Mouse (Mus musculus) olfactory bulb, adult 2 months (tissue): ENCODE data around the gene Dnmbp. TPM values are rescaled to one million over a fixed set of nuclear protein-coding genes. Genes with fewer than 3 reads are reported as not detected.

ENCODE experiments used
- H3K27ac ChIP-seq: fragments of 200-500 bp; 2 replicates; pipeline ENCODE4 v1.5.1; 2012; ENCODE audit warnings: low read depth, low read length; ENCODE audit not compliant: insufficient read depth
- H3K4me1 ChIP-seq: fragments of 200-500 bp; 2 replicates; pipeline ENCODE4 v1.6.1; 2012; ENCODE audit warnings: low read length; ENCODE audit not compliant: control insufficient read depth, insufficient read depth
- H3K4me3 ChIP-seq: fragments of 200-500 bp; 2 replicates; pipeline ENCODE4 v1.5.1; 2012; ENCODE audit warnings: mild to moderate bottlenecking, low read depth, low read length, moderate library complexity; ENCODE audit not compliant: insufficient read depth
- CTCF ChIP-seq: fragments of 200-500 bp; IDR thresholded peaks from 2 replicates; pipeline ENCODE4 v1.5.1; 2012; ENCODE audit warnings: low read depth, mild to moderate bottlenecking, low read length, moderate library complexity; ENCODE audit not compliant: insufficient read depth
- POLR2A ChIP-seq: fragments of 200-500 bp; IDR thresholded peaks from 2 replicates; pipeline ENCODE4 v1.6.1; 2012; ENCODE audit warnings: mild to moderate bottlenecking, low read depth, low read length, moderate library complexity; ENCODE audit not compliant: insufficient read depth
- WGBS: fragments of 180-500 bp; shearing (Covaris S2); methylation state at CpG from one replicate; pipeline ENCODE4 v1.1.7; 2018; 5-methylcytosine and 5-hydroxymethylcytosine counted together
- polyA plus RNA-seq: library from polyadenylated mRNA; stranded (reverse); fragments of >200 nt; gene quantifications from 2 replicates; pipeline ENCODE4 v1.2.4, GENCODE M21; 2012; ENCODE audit warnings: low replicate concordance; ENCODE audit not compliant: missing spikeins, insufficient read depth, insufficient read length

The Dnmbp gene
- polyA plus RNA-seq, 1 experiment: not detected

- H3K27ac ChIP-seq: no peak overlapping the region
- no peak overlapping the region for H3K4me3 ChIP-seq
- no peaks in the 10 kb centered on the region for H3K4me1 ChIP-seq
- TF ChIP-seq POLR2A (no peak), CTCF (no peak)
- 91% methylated on average over 11 of the region's 11 CpGs for WGBS
These were observed 90.0 kb downstream of the Dnmbp start for GRCm38 (mm10) chr19:43850026-43850425.

DNA sequence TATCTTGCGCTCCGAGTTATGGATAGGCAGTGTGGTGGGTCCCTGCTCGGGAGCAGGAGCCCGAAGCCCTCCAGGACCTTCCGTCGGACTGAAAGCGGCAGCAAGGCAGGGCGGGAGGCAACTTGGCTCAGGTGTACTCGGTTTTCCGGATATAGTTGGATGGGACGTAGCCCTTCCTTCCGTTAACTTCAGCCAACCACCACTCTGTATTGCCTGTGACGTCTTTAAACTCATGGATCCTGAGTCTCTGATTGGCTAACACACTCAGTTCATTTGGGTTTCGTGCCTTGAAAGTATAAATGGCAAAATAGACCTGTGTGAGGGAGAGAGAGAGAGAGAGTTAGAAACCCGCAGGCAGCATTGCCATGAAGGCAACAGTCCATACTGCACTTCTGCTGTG, 92.0 kb downstream of the Dnmbp start:
- TF ChIP-seq CTCF: no peak
- TF ChIP-seq POLR2A: no peak
- H3K4me3 ChIP-seq: no peak overlapping the region

DNA sequence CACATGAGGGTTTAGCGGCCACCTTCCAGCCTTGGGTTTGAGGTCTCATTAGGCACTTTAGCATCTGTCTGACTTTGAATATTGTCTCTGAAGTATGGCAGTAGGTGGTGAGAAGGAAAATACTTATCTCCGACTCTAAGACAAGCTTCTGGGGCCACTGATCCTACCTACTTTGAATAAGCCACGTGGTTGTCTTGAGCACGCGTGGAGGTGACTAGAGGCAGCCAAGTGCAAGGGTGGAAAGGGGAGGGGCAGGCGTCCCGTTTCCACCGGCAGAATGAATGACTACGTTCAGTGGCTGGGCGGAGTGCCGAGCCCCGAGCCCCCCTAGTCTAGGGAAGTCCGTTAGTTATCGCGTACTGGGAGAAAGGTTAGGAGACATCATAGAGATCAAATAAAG, 92.9 kb downstream of the Dnmbp start:
- 88% methylated on average over 15 of the region's 15 CpGs for WGBS
- Histone ChIP-seq H3K4me1 (no peaks in the 10 kb centered on the region), H3K27ac (no peak overlapping the region), H3K4me3 (no peak overlapping the region)
- TF ChIP-seq POLR2A: no peak
- TF ChIP-seq CTCF: no peak

More for the DNA sequence above, 92.0 kb downstream of the Dnmbp start:
- H3K4me1 ChIP-seq: no peaks in the 10 kb centered on the region
- WGBS: 95% methylated on average over 15 of the region's 15 CpGs
- no peak overlapping the region for H3K27ac ChIP-seq

DNA sequence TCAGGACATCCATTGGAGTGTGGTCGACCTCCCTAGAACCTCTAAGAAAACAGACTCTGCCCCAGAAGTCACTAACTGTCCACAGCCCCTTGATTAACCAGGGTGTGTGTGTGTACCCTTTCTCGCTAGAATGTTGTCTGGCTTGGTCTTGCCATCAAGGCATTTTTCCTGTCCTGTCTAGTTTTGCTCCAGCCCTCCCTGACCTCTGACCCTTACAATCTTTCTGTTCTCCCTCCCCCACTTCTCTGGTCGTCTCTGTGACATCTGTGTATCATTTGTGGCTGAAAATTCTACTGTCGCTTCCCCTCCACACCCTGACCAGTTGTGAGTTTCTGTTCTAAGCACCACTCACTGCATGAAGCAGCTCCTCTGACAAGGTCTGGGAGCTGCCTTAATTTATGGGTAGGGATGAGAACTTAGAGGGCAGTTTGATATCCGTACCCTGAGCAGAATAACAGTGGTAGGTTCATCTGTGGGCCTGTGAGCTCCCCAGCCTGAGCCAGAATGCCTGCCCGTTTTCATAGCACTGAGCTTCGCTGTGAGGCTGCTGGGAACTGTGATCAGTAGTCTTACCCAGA, 94.6 kb downstream of the Dnmbp start:
- Histone ChIP-seq H3K27ac (no peak overlapping the region), H3K4me3 (no peak overlapping the region), H3K4me1 (no peaks in the 10 kb centered on the region)
- TF ChIP-seq POLR2A (no peak), CTCF (no peak)
- WGBS: 79% methylated on average over 7 of the region's 7 CpGs

- no peak overlapping the region for H3K4me3 ChIP-seq
- TF ChIP-seq POLR2A (no peak), CTCF (no peak)
- 87% methylated on average over 9 of the region's 9 CpGs for WGBS
- H3K4me1 ChIP-seq: no peaks in the 10 kb centered on the region
- H3K27ac ChIP-seq: no peak overlapping the region
These were observed 96.8 kb downstream of the Dnmbp start for GRCm38 (mm10) chr19:43843184-43843583.

- TF ChIP-seq CTCF (0 out of 2 replicates have a peak, but pooled peaks have one; percentile 18), POLR2A (no peak)
- 19% methylated on average over 21 of the region's 21 CpGs for WGBS
- Histone ChIP-seq H3K4me1 (no peaks in the 10 kb centered on the region), H3K27ac (no peak overlapping the region), H3K4me3 (no peak overlapping the region)
These were observed 107.4 kb downstream of the Dnmbp start for GRCm38 (mm10) chr19:43832425-43833069.

DNA sequence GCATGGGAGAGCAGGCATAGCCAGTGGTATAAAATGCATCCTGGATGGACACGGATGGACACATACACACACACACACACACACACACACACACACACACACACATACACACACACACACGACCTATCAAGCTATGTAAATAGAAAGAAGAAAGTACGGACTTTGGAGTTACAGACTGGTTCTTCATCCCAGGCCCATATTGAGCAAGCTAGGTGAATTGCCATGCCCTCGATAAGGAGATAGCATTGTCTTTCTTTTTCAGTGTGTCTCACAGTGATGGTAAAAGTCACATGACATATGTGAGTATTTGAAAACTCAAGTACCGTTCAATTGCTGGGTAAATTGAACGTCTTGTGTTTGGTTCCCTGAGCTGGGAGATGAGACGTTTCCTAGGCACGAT, 113.1 kb downstream of the Dnmbp start:
- Histone ChIP-seq H3K4me1 (no peaks in the 10 kb centered on the region), H3K27ac (no peak overlapping the region), H3K4me3 (no peak overlapping the region)
- TF ChIP-seq POLR2A: no peak
- no peak for TF ChIP-seq CTCF
- WGBS: 81% methylated on average over 8 of the region's 8 CpGs

DNA sequence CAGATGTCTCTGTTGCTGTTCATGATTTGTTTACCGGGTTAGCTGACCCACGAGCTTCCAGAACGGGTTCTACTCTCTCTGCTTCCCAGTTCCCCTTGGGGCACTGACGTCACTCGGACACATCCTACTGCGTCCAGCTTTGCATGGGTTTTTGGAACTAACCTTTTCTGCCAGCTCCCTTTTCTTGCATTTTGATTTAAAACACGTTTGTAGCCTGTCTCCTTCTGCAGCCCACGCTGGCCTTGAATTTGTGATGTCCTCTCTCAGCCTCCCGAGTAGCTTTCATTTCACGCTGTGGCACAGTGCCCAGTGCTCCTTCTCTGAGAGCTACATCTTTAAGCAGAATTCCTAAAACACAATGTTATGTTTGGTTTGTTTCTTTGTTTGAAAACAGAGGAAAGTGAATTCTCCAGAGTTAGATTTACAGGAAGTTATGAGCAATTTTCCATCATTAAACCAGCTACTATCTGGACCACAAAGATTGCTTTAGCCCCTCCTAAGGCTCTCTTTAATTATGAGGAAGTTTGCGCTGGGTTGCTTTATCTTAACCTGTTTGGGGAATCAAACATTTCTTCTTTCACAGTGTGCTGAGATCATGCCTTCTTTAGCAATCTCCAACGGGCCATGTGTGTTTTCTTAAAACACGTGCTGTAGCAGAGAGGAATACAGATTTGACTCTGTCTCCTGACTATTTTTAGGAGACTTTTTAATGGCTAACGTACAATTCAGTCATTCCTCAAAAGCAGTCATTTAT, 124.2 kb downstream of the Dnmbp start:
- WGBS: 34% methylated on average over 14 of the region's 14 CpGs
- Histone ChIP-seq H3K27ac (no peak overlapping the region), H3K4me1 (no peaks in the 10 kb centered on the region), H3K4me3 (peak overlapping the region; percentile 28)
- TF ChIP-seq POLR2A: no peak
- no peak for TF ChIP-seq CTCF

- TF ChIP-seq POLR2A (no peak), CTCF (no peak)
- 90% methylated on average over 10 of the region's 10 CpGs for WGBS
- H3K27ac ChIP-seq: no peak overlapping the region
- no peaks in the 10 kb centered on the region for H3K4me1 ChIP-seq
- no peak overlapping the region for H3K4me3 ChIP-seq
These were observed 126.7 kb downstream of the Dnmbp start for GRCm38 (mm10) chr19:43813315-43813714.

GRCm38 (mm10) chr19:43811419-43811818, 128.6 kb downstream of the Dnmbp start:
- no peak for TF ChIP-seq CTCF
- no peak for TF ChIP-seq POLR2A
- H3K4me3 ChIP-seq: no peak overlapping the region
- no peaks in the 10 kb centered on the region for H3K4me1 ChIP-seq
- no peak overlapping the region for H3K27ac ChIP-seq
- WGBS: 96% methylated on average over 4 of the region's 4 CpGs
